Mouse (Mus musculus) heart, postnatal 0 days (tissue): ENCODE measurements around the gene Tex29. TPM values are rescaled to one million over a fixed set of nuclear protein-coding genes. Genes with fewer than 3 reads are reported as not detected.

ENCODE experiments used
- ATAC-seq: fragments of 200-750 bp; cut with Nextera tagmentation; 2 replicates; pipeline ENCODE4 v1.8.0; 2017; ENCODE audit warnings: low read depth, moderate number of reproducible peaks, moderate library complexity; ENCODE audit not compliant: insufficient read depth
- DNase-seq: peaks from one replicate; pipeline ENCODE4 v3.0.0-alpha.2; 2016; ENCODE audit warnings: low spot score
- H3K27ac ChIP-seq: fragments of 300-500 bp; sonication (generic); 2 replicates; pipeline ENCODE4 v1.5.1; 2014; ENCODE audit warnings: low read depth, mild to moderate bottlenecking
- H3K27me3 ChIP-seq: fragments of 300-500 bp; sonication (generic); 2 replicates; pipeline ENCODE4 v1.6.1; 2014; ENCODE audit warnings: low read length, mixed read lengths; ENCODE audit not compliant: control insufficient read depth, insufficient read depth
- H3K36me3 ChIP-seq: fragments of 300-500 bp; sonication (generic); replicated peaks from 2 replicates; pipeline ENCODE4 v1.6.1; 2014; ENCODE audit warnings: low read length, mixed read lengths; ENCODE audit not compliant: control insufficient read depth, insufficient read depth
- H3K4me1 ChIP-seq: fragments of 300-500 bp; sonication (generic); 2 replicates; pipeline ENCODE4 v1.6.1; 2014; ENCODE audit warnings: antibody characterized with exemption; ENCODE audit not compliant: control insufficient read depth, insufficient read depth
- H3K4me2 ChIP-seq: fragments of 300-500 bp; sonication (generic); 2 replicates; pipeline ENCODE4 v1.6.1; 2014; ENCODE audit warnings: low read depth, mild to moderate bottlenecking, low read length, moderate library complexity
- H3K4me3 ChIP-seq: fragments of 300-500 bp; sonication (generic); 2 replicates; pipeline ENCODE4 v1.5.1; 2014; ENCODE audit warnings: low read depth, low read length
- H3K9ac ChIP-seq: fragments of 300-500 bp; sonication (generic); replicated peaks from 2 replicates; pipeline ENCODE4 v1.6.1; 2014; ENCODE audit warnings: low read depth, low read length, mixed read lengths
- H3K9me3 ChIP-seq: fragments of 300-500 bp; sonication (generic); replicated peaks from 2 replicates; pipeline ENCODE4 v1.6.1; 2016; ENCODE audit warnings: low read length; ENCODE audit not compliant: control insufficient read depth
- CTCF ChIP-seq: IDR thresholded peaks from 2 replicates; pipeline ENCODE4 v1.5.1; 2016; ENCODE audit warnings: antibody characterized with exemption, control low read depth, low read depth
- EP300 ChIP-seq: IDR thresholded peaks from 2 replicates; pipeline ENCODE4 v1.6.1; 2016; ENCODE audit warnings: antibody characterized with exemption, low read depth
- WGBS: fragments of 180-500 bp; shearing (Covaris S2); extraction: QIAGEN DNeasy Blood & Tissue Kit; methylation state at CpG from one replicate; pipeline ENCODE4 v1.1.7; 2014; 5-methylcytosine and 5-hydroxymethylcytosine counted together
- polyA plus RNA-seq: library from polyadenylated mRNA; unstranded; fragments of >200 nt; fragmentation: Nextera tagmentation; extraction: Ambion mirVana; gene quantifications from 2 replicates; pipeline ENCODE4 v1.2.1, GENCODE M21; 2015
- total RNA-seq: library from RNA; depleted of rRNA; stranded (reverse); fragments of >200 nt; gene quantifications from 2 replicates; pipeline ENCODE4 v1.2.3, GENCODE M21; 2014; ENCODE audit warnings: low replicate concordance

The Tex29 gene
- total and polyA plus RNA-seq, 2 experiments from 2014 or later: 1.3 TPM; not detected in 1

- DNase-seq (no peak), ATAC-seq (no peak)
- Histone ChIP-seq H3K36me3 (peaks cover 98% of the 10 kb centered on the region), H3K4me3 (no peak overlapping the region), H3K27ac (no peak overlapping the region), H3K27me3 (no peaks in the 10 kb centered on the region), H3K4me2 (no peak overlapping the region), H3K9ac (no peak overlapping the region), H3K9me3 (no peaks in the 10 kb centered on the region), H3K4me1 (no peaks in the 10 kb centered on the region; the same call in 1 of the 2 replicates)
- TF ChIP-seq CTCF (no peak), EP300 (no peak)
- 95% methylated on average over 5 of the region's 5 CpGs for WGBS
Measured at GRCm38 (mm10) chr8:11808047-11808446, 32.2 kb upstream of the Tex29 start.

GRCm38 (mm10) chr8:11810426-11810825 lies 29.8 kb upstream of the Tex29 start:
- Histone ChIP-seq H3K4me1 (no peaks in the 10 kb centered on the region; the same call in 1 of the 2 replicates), H3K4me3 (no peak overlapping the region), H3K27me3 (no peaks in the 10 kb centered on the region), H3K36me3 (peaks cover 98% of the 10 kb centered on the region), H3K27ac (no peak overlapping the region), H3K9me3 (no peaks in the 10 kb centered on the region), H3K9ac (no peak overlapping the region), H3K4me2 (no peak overlapping the region)
- ATAC-seq (no peak), DNase-seq (no peak)
- TF ChIP-seq EP300 (no peak), CTCF (no peak)
- WGBS: 78% methylated on average over 5 of the region's 5 CpGs

- Histone ChIP-seq H3K9ac (no peak overlapping the region), H3K4me2 (no peak overlapping the region), H3K9me3 (no peaks in the 10 kb centered on the region), H3K4me1 (no peaks in the 10 kb centered on the region), H3K36me3 (peaks cover 97% of the 10 kb centered on the region), H3K27ac (no peak overlapping the region), H3K27me3 (no peaks in the 10 kb centered on the region), H3K4me3 (no peak overlapping the region)
- no peak for DNase-seq
- TF ChIP-seq CTCF: no peak
- no peak for TF ChIP-seq EP300
- WGBS: 63% methylated on average over 7 of the region's 7 CpGs
- ATAC-seq: no peak
Measured at GRCm38 (mm10) chr8:11813801-11814200, 26.5 kb upstream of the Tex29 start.

- H3K4me3 ChIP-seq: no peak overlapping the region
- 74% methylated on average over 7 of the region's 7 CpGs for WGBS
- DNase-seq: no peak
- no peak overlapping the region for H3K4me2 ChIP-seq
- H3K4me1 ChIP-seq: 0 out of 2 replicates have a peak, but pooled peaks cover 4% of the 10 kb centered on the region
- H3K9ac ChIP-seq: no peak overlapping the region
- peaks cover 97% of the 10 kb centered on the region for H3K36me3 ChIP-seq
- no peak overlapping the region for H3K27ac ChIP-seq
- TF ChIP-seq EP300: no peak
- peak; percentile 45 for TF ChIP-seq CTCF
- H3K9me3 ChIP-seq: no peaks in the 10 kb centered on the region
- no peaks in the 10 kb centered on the region for H3K27me3 ChIP-seq
- 0 out of 2 replicates have a peak, but pooled peaks have one; percentile 25 for ATAC-seq
Measured at GRCm38 (mm10) chr8:11815206-11815605, 25.1 kb upstream of the Tex29 start.

GRCm38 (mm10) chr8:11820136-11820535 lies 20.1 kb upstream of the Tex29 start:
- WGBS: 65% methylated on average over 5 of the region's 5 CpGs
- H3K4me3 ChIP-seq: no peak overlapping the region
- no peak overlapping the region for H3K9ac ChIP-seq
- no peaks in the 10 kb centered on the region for H3K9me3 ChIP-seq
- DNase-seq (no peak), ATAC-seq (no peak)
- TF ChIP-seq EP300 (no peak), CTCF (no peak; the same call in 1 of the 2 replicates)
- H3K27ac ChIP-seq: peak overlapping the region; percentile 91
- no peak overlapping the region for H3K4me2 ChIP-seq
- H3K27me3 ChIP-seq: no peaks in the 10 kb centered on the region
- H3K4me1 ChIP-seq: peaks cover 34% of the 10 kb centered on the region
- H3K36me3 ChIP-seq: peaks cover 96% of the 10 kb centered on the region

- TF ChIP-seq EP300 (no peak), CTCF (no peak)
- DNase-seq (peak; percentile 78), ATAC-seq (peak; percentile 85)
- Histone ChIP-seq H3K36me3 (peaks cover 96% of the 10 kb centered on the region), H3K27ac (peak overlapping the region; percentile 91), H3K27me3 (no peaks in the 10 kb centered on the region), H3K9me3 (no peaks in the 10 kb centered on the region), H3K4me3 (no peak overlapping the region), H3K4me2 (no peak overlapping the region), H3K4me1 (peaks cover 34% of the 10 kb centered on the region), H3K9ac (no peak overlapping the region)
- 52% methylated on average over 5 of the region's 5 CpGs for WGBS
Measured at GRCm38 (mm10) chr8:11820568-11820967, 19.7 kb upstream of the Tex29 start.
